Mouse (Mus musculus) embryonic fibroblast, embryonic 13.5 days (primary cell): ENCODE data around the gene Mafg. TPM values are rescaled to one million over a fixed set of nuclear protein-coding genes. Genes with fewer than 3 reads are reported as not detected.

Experiments
- H3K27ac ChIP-seq: 2 replicates; pipeline ENCODE4 v1.5.1; 2012; ENCODE audit warnings: low read length, control low read depth, inconsistent platforms; ENCODE audit not compliant: insufficient read depth
- H3K4me1 ChIP-seq: 2 replicates; pipeline ENCODE4 v1.6.1; 2011; ENCODE audit warnings: low read length; ENCODE audit not compliant: control insufficient read depth, insufficient read depth
- H3K4me3 ChIP-seq: 2 replicates; pipeline ENCODE4 v1.5.1; 2011; ENCODE audit warnings: mild to moderate bottlenecking, control low read depth, low read length; ENCODE audit not compliant: insufficient read depth
- CTCF ChIP-seq: IDR thresholded peaks from 2 replicates; pipeline ENCODE4 v1.5.1; 2011; ENCODE audit warnings: mild to moderate bottlenecking, control low read depth, low read length, moderate library complexity, borderline replicate concordance; ENCODE audit not compliant: insufficient read depth
- POLR2A ChIP-seq: IDR thresholded peaks from 2 replicates; pipeline ENCODE4 v1.6.1; 2011; ENCODE audit warnings: low read depth, mild to moderate bottlenecking, control low read depth, low read length, moderate library complexity
- polyA plus RNA-seq: library from polyadenylated mRNA; stranded (reverse); fragments of >200 nt; gene quantifications from 2 replicates; pipeline ENCODE4 v1.2.4, GENCODE M21; 2011; ENCODE audit warnings: low read depth; ENCODE audit not compliant: missing spikeins, insufficient read length

Gene Mafg
- polyA plus RNA-seq, 1 experiment = 39.4 TPM

- H3K27ac ChIP-seq = peak overlapping the region; percentile 90
- TF ChIP-seq POLR2A = no peak
- no peak for TF ChIP-seq CTCF
- peaks cover 8% of the 10 kb centered on the region; the same call in 1 of the 2 replicates for H3K4me1 ChIP-seq
- peak overlapping the region; percentile 75 for H3K4me3 ChIP-seq
These were observed 2.3 kb downstream of the Mafg start for GRCm38 (mm10) chr11:120630881-120631725.

- TF ChIP-seq CTCF = no peak
- TF ChIP-seq POLR2A = no peak
- no peak overlapping the region; the same call in 1 of the 2 replicates for H3K4me3 ChIP-seq
- H3K4me1 ChIP-seq = peaks cover 8% of the 10 kb centered on the region; the same call in 1 of the 2 replicates
- H3K27ac ChIP-seq = peak overlapping the region; percentile 90
These were observed 3.0 kb downstream of the Mafg start for GRCm38 (mm10) chr11:120630401-120630871.

- no peak for TF ChIP-seq POLR2A
- no peak for TF ChIP-seq CTCF
- Histone ChIP-seq H3K27ac (peak overlapping the region; percentile 90), H3K4me1 (peaks cover 8% of the 10 kb centered on the region; the same call in 1 of the 2 replicates), H3K4me3 (no peak overlapping the region; the same call in 1 of the 2 replicates)
These were observed 3.5 kb downstream of the Mafg start for GRCm38 (mm10) chr11:120629911-120630310.

GRCm38 (mm10) chr11:120629341-120629730 is 4.1 kb downstream of the Mafg start:
- no peak overlapping the region for H3K4me3 ChIP-seq
- TF ChIP-seq POLR2A (no peak), CTCF (no peak)
- peaks cover 8% of the 10 kb centered on the region; the same call in 1 of the 2 replicates for H3K4me1 ChIP-seq
- H3K27ac ChIP-seq = peak overlapping the region; percentile 90

- no peak overlapping the region for H3K4me3 ChIP-seq
These were observed 4.6 kb downstream of the Mafg start for GRCm38 (mm10) chr11:120628601-120629340.

GRCm38 (mm10) chr11:120627468-120628300 is 5.7 kb downstream of the Mafg start:
- no peak overlapping the region for H3K4me3 ChIP-seq
- H3K4me1 ChIP-seq = peaks cover 8% of the 10 kb centered on the region; the same call in 1 of the 2 replicates
- TF ChIP-seq CTCF = no peak
- no peak for TF ChIP-seq POLR2A
- H3K27ac ChIP-seq = no peak overlapping the region

More at GRCm38 (mm10) chr11:120628601-120629340, 4.6 kb downstream of the Mafg start:
- no peak for TF ChIP-seq POLR2A
- no peak for TF ChIP-seq CTCF
- Histone ChIP-seq H3K4me1 (peaks cover 8% of the 10 kb centered on the region; the same call in 1 of the 2 replicates), H3K27ac (no peak overlapping the region)

- peaks cover 8% of the 10 kb centered on the region; the same call in 1 of the 2 replicates for H3K4me1 ChIP-seq
- H3K4me3 ChIP-seq = no peak overlapping the region
- no peak for TF ChIP-seq CTCF
- no peak for TF ChIP-seq POLR2A
- no peak overlapping the region for H3K27ac ChIP-seq
These were observed 6.5 kb downstream of the Mafg start for GRCm38 (mm10) chr11:120626785-120627467.

GRCm38 (mm10) chr11:120625152-120625775 is 8.1 kb downstream of the Mafg start, which contains the start of gene Sirt7:
Gene Sirt7, minus strand, starts transcription at chr11:120625240.
- H3K27ac ChIP-seq = peak within 1 kb of the TSS; percentile 24
- TF ChIP-seq POLR2A = no peak; the same call in 1 of the 2 replicates
- TF ChIP-seq CTCF = no peak
- peak within 1 kb of the TSS; percentile 88 for H3K4me3 ChIP-seq
- peaks cover 5% of the 10 kb centered on the region; the same call in 1 of the 2 replicates for H3K4me1 ChIP-seq
